Mouse (Mus musculus) forebrain, embryonic 11.5 days (tissue): ENCODE results near the gene G3bp2. TPM values are rescaled to one million over a fixed set of nuclear protein-coding genes. Genes with fewer than 3 reads are reported as not detected.

Experiments
- ATAC-seq: fragments of 200-750 bp; cut with Nextera tagmentation; replicated peaks from 2 replicates; pipeline ENCODE4 v1.8.0; 2017; ENCODE audit warnings: moderate TSS enrichment; ENCODE audit not compliant: low FRiP score
- DNase-seq: peaks from one replicate; pipeline ENCODE4 v3.0.0-alpha.2; 2017; ENCODE audit warnings: low spot score
- H3K27ac ChIP-seq: fragments of 300-500 bp; sonication (generic); 2 replicates; pipeline ENCODE4 v1.5.1; 2014; ENCODE audit warnings: low read depth, low read length
- H3K27me3 ChIP-seq: fragments of 300-500 bp; sonication (generic); 2 replicates; pipeline ENCODE4 v1.6.1; 2014; ENCODE audit warnings: mild to moderate bottlenecking, low read length, mixed read lengths; ENCODE audit not compliant: control insufficient read depth, insufficient read depth
- H3K36me3 ChIP-seq: fragments of 300-500 bp; sonication (generic); 2 replicates; pipeline ENCODE4 v1.6.1; 2014; ENCODE audit warnings: mild to moderate bottlenecking, low read length, moderate library complexity, mixed read lengths; ENCODE audit not compliant: control insufficient read depth, insufficient read depth
- H3K4me1 ChIP-seq: fragments of 300-500 bp; sonication (generic); replicated peaks from 2 replicates; pipeline ENCODE4 v1.6.1; 2014; ENCODE audit warnings: low read length, mixed read lengths; ENCODE audit not compliant: control insufficient read depth, insufficient read depth
- H3K4me2 ChIP-seq: fragments of 300-500 bp; sonication (generic); 2 replicates; pipeline ENCODE4 v1.6.1; 2014; ENCODE audit warnings: low read depth, mild to moderate bottlenecking, low read length, moderate library complexity, mixed read lengths; ENCODE audit not compliant: severe bottlenecking
- H3K4me3 ChIP-seq: fragments of 300-500 bp; sonication (generic); 2 replicates; pipeline ENCODE4 v1.5.1; 2014; ENCODE audit warnings: low read depth, low read length
- H3K9ac ChIP-seq: fragments of 300-500 bp; sonication (generic); 2 replicates; pipeline ENCODE4 v1.6.1; 2014; ENCODE audit warnings: low read length
- H3K9me3 ChIP-seq: fragments of 300-500 bp; sonication (generic); 2 replicates; pipeline ENCODE4 v1.6.1; 2016; ENCODE audit warnings: low read length, mixed read lengths; ENCODE audit not compliant: control insufficient read depth
- WGBS: fragments of 180-500 bp; shearing (Covaris S2); extraction: QIAGEN DNeasy Blood & Tissue Kit; methylation state at CpG from one replicate; pipeline ENCODE4 v1.1.7; 2014; 5-methylcytosine and 5-hydroxymethylcytosine counted together
- polyA plus RNA-seq: library from polyadenylated mRNA; unstranded; fragments of >200 nt; fragmentation: Nextera tagmentation; extraction: Ambion mirVana; gene quantifications from 2 replicates; pipeline ENCODE4 v1.2.1, GENCODE M21; 2014

G3bp2 gene
- polyA plus RNA-seq, 1 experiment from 2014 or later: 276 TPM

DNA sequence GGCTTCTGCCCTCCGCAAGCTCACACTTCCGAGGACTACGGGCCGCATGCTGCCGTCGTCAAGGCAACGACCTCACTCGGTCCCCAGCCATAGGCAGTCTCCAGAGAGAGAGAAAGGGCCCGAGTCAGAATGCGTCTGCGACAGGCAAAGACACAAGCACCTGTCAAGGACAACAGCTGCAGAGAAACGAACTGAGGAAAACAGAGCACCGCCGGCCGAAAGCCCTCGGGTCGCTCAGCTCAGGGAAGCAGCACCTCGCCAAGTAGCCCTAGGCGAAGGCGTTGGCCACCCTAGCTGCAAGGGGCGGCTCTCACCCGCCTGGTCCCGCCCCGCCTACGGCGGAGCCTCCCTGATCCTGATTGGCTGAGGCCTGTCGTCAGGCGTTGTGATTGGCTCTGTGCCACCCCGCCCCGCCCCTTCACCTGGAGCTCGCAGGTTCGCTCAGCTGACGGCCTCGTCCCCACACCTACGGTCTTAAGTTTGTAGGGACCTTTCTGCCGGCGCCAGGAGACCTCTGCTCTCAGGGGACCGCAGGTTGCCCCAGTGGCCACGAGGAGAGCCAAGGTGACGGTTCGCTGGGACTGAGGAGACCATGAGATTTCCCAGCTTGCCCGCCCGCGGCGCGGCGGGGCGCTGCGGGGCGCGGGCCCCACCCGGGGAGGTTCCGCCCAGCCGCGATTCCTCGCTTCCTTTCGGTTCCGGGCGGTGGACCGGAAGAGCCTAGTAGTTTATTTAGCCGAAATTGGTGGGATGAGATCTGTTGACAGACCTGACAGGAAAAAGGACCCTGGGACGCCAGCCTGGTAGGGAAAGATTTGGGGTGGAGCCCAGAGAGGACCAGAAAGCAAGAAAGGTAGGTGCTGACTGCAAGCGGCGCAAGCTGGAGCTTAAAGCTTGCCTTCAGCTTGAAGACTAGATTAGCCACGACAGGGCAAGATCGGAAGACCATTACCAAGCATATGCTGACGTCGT lies 40.9 kb downstream of the G3bp2 start:
- 0 out of 2 replicates have a peak, but pooled peaks cover 2% of the 10 kb centered on the region for H3K4me1 ChIP-seq
- H3K9me3 ChIP-seq: no peaks in the 10 kb centered on the region
- H3K27me3 ChIP-seq: peaks cover 4% of the 10 kb centered on the region; the same call in 1 of the 2 replicates
- H3K4me3 ChIP-seq: peak overlapping the region; percentile 60
- under 1% methylated on average over 65 of the region's 68 CpGs for WGBS
- no peaks in the 10 kb centered on the region for H3K36me3 ChIP-seq
- ATAC-seq (peak; percentile 100), DNase-seq (peak; percentile 92)
- H3K27ac ChIP-seq: no peak overlapping the region
- peak overlapping the region; percentile 96 for H3K4me2 ChIP-seq
- H3K9ac ChIP-seq: 0 out of 2 replicates have a peak overlapping the region, but pooled peaks have one; percentile 0

DNA sequence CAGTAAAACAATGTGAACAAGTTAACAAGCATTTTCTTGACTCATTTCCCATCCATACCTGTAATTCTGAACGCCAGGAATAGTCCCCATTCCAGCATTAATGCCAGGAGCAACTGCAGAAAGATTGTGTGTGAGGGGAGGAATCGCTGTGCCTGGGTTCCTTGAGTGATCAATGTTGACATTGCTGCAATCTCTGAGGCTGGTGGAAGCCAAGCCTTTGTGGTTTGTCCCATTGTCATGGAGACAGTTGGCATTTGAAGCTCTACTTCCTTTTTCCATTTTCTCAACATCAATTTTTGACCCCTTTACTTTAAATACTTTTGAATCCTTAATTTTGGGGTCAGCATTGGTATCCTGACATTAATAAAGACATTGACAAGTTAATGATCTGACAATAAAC lies 63.6 kb downstream of the G3bp2 start:
- H3K4me1 ChIP-seq: no peaks in the 10 kb centered on the region
- no peak for DNase-seq
- no peak overlapping the region for H3K4me2 ChIP-seq
- H3K27ac ChIP-seq: no peak overlapping the region
- ATAC-seq: no peak
- H3K9me3 ChIP-seq: no peaks in the 10 kb centered on the region
- no peaks in the 10 kb centered on the region for H3K27me3 ChIP-seq
- no peak overlapping the region for H3K4me3 ChIP-seq
- WGBS: 69% methylated on average over 2 of the region's 2 CpGs
- no peak overlapping the region for H3K9ac ChIP-seq
- H3K36me3 ChIP-seq: no peaks in the 10 kb centered on the region

DNA sequence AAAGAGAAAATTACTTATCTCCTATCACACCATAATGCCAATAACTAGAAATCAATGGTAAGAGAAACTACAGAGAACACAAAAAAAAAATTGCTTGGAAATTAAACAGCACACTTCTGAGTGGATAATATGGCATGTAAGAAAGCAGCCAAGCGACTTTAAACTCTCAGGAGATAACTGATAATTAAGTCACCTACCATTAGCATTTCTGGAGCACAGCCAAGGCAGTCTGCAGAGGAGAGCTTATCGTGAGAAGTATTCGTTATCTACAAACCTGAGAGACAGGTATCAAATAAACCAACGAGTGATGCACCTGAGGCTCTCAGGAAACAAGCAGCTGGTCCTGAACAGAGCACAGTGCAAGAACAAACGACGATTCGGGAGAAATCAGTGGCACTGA lies 71.8 kb downstream of the G3bp2 start:
- Histone ChIP-seq H3K27me3 (no peaks in the 10 kb centered on the region), H3K9me3 (no peaks in the 10 kb centered on the region), H3K4me1 (no peaks in the 10 kb centered on the region), H3K9ac (no peak overlapping the region), H3K27ac (no peak overlapping the region), H3K36me3 (no peaks in the 10 kb centered on the region), H3K4me2 (no peak overlapping the region), H3K4me3 (no peak overlapping the region)
- WGBS: 78% methylated on average over 7 of the region's 7 CpGs
- no peak for DNase-seq
- ATAC-seq: no peak

DNA sequence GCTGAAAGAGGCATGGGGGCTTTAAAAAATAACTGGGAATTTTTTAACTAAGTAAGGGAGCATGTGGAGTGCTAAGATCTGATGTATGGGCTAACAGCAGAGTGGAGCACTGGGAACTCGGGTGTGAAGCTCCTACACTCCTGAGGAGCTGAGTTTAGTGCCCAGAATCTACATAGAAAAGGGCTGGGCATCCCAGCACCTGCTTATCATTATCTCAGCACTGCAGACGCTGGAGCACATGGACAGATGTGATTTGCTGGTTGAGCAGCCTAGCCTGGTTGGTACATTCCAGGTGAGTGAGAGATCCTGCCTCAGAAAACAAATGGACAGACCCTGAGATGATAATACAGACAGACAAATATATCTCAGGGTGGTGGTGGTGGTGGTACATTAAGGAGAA lies 73.7 kb downstream of the G3bp2 start:
- H3K4me3 ChIP-seq: no peak overlapping the region
- no peaks in the 10 kb centered on the region for H3K27me3 ChIP-seq
- H3K9me3 ChIP-seq: no peaks in the 10 kb centered on the region
- H3K9ac ChIP-seq: no peak overlapping the region
- no peak overlapping the region for H3K4me2 ChIP-seq
- ATAC-seq (no peak), DNase-seq (no peak)
- no peak overlapping the region for H3K27ac ChIP-seq
- H3K4me1 ChIP-seq: no peaks in the 10 kb centered on the region
- 41% methylated on average over 2 of the region's 2 CpGs for WGBS
- no peaks in the 10 kb centered on the region for H3K36me3 ChIP-seq

DNA sequence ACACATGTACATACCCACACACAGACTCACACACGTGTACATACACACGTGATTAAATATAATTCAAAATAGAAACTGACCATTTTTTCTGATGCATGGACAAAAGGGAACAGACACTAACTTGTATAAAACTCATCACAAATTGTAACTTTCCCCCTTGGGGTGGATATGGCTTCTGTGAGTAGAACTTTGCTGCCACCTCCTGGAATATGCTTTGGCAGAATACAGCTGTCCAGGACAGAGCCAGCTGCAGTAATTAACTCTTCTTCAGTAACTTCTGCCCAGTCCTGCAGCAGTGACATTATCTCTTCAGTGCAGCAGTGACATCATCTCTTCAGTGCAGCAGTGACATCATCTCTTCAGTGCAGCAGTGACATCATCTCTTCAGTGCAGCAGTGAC lies 80.5 kb downstream of the G3bp2 start:
- Histone ChIP-seq H3K4me1 (no peaks in the 10 kb centered on the region), H3K27me3 (no peaks in the 10 kb centered on the region), H3K4me3 (no peak overlapping the region), H3K9me3 (no peaks in the 10 kb centered on the region), H3K9ac (no peak overlapping the region), H3K27ac (no peak overlapping the region), H3K4me2 (no peak overlapping the region), H3K36me3 (no peaks in the 10 kb centered on the region)
- DNase-seq (no peak), ATAC-seq (no peak)
- 70% methylated on average over 2 of the region's 2 CpGs for WGBS

Other genes with a start within 250 kb of the G3bp2 start
- gene Rchy1, start 120.7 kb downstream of the G3bp2 start, polyA plus RNA-seq: 44.5 and 45.8 TPM in 2 replicates
- not detected in 2 replicates for gene Odaph, start 96.2 kb downstream of the G3bp2 start, polyA plus RNA-seq
- 0.56 and 0.68 TPM in 2 replicates for gene Cdkl2, start 39.8 kb downstream of the G3bp2 start, polyA plus RNA-seq
- 24.2 and 25.7 TPM in 2 replicates for gene Uso1, start 54.2 kb upstream of the G3bp2 start, polyA plus RNA-seq
- gene U90926, start 131.7 kb upstream of the G3bp2 start, polyA plus RNA-seq: not detected in 2 replicates
- not detected in 2 replicates for gene Ppef2, start 172.6 kb upstream of the G3bp2 start, polyA plus RNA-seq
- 3.6 and 4.0 TPM in 2 replicates for gene Naaa, start 194.5 kb upstream of the G3bp2 start, polyA plus RNA-seq
- gene Sdad1, start 226.8 kb upstream of the G3bp2 start, polyA plus RNA-seq: 36.8 and 40.2 TPM in 2 replicates
- not detected in 2 replicates for gene Cxcl9, start 244.4 kb upstream of the G3bp2 start, polyA plus RNA-seq
- gene Art3, start 248.1 kb upstream of the G3bp2 start, polyA plus RNA-seq: 0.75 and 1.0 TPM in 2 replicates